Mouse (Mus musculus): ENCODE measurements around the gene Tomm40l. TPM values are rescaled to one million over a fixed set of nuclear protein-coding genes. Genes with fewer than 3 reads are reported as not detected.

Tomm40l gene
- polyA plus RNA-seq, 1 experiment from 2014 or later: 20.2 TPM

- H3K4me3 ChIP-seq (ENCODE audit: low read depth, low read length): no peak overlapping the region
- no peak overlapping the region for H3K27ac ChIP-seq (replicated peaks; ENCODE audit: low read depth, low read length)
- H3K9me3 ChIP-seq (replicated peaks; ENCODE audit: control insufficient read depth, low read length): no peaks in the 10 kb centered on the region
- DNase-seq (ENCODE audit: low spot score) (no peak), ATAC-seq (replicated peaks; ENCODE audit: insufficient number of reproducible peaks, low FRiP score, low TSS enrichment, low read depth) (no peak)
- WGBS: 87% methylated on average over 5 of the region's 5 CpGs
- H3K4me1 ChIP-seq (ENCODE audit: control insufficient read depth, insufficient read depth, low read length): no peaks in the 10 kb centered on the region
- no peak overlapping the region for H3K9ac ChIP-seq (replicated peaks; ENCODE audit: low read length)
- peaks cover 13% of the 10 kb centered on the region; the same call in 1 of the 2 replicates for H3K36me3 ChIP-seq (replicated peaks; ENCODE audit: control insufficient read depth, insufficient read depth, low read depth, low read length)
- H3K27me3 ChIP-seq (ENCODE audit: control insufficient read depth, insufficient read depth, low read length): no peaks in the 10 kb centered on the region
- no peak overlapping the region for H3K4me2 ChIP-seq (ENCODE audit: low read depth, low read length)
These were observed 10.0 kb upstream of the Tomm40l start for GRCm38 (mm10) chr1:171232348-171232747.

- Histone ChIP-seq H3K27ac (replicated peaks; ENCODE audit: low read depth, low read length) (no peak overlapping the region), H3K4me1 (ENCODE audit: control insufficient read depth, insufficient read depth, low read length) (no peaks in the 10 kb centered on the region), H3K4me3 (ENCODE audit: low read depth, low read length) (no peak overlapping the region), H3K27me3 (ENCODE audit: control insufficient read depth, insufficient read depth, low read length) (no peaks in the 10 kb centered on the region), H3K9me3 (replicated peaks; ENCODE audit: control insufficient read depth, low read length) (no peaks in the 10 kb centered on the region), H3K4me2 (ENCODE audit: low read depth, low read length) (no peak overlapping the region), H3K9ac (replicated peaks; ENCODE audit: low read length) (no peak overlapping the region), H3K36me3 (replicated peaks; ENCODE audit: control insufficient read depth, insufficient read depth, low read depth, low read length) (peaks cover 13% of the 10 kb centered on the region; the same call in 1 of the 2 replicates)
- no peak for ATAC-seq (replicated peaks; ENCODE audit: insufficient number of reproducible peaks, low FRiP score, low TSS enrichment, low read depth)
- no peak for DNase-seq (ENCODE audit: low spot score)
- 40% methylated on average over 4 of the region's 4 CpGs for WGBS
These were observed 9.5 kb upstream of the Tomm40l start for GRCm38 (mm10) chr1:171231844-171232243.

- no peaks in the 10 kb centered on the region for H3K4me1 ChIP-seq (ENCODE audit: control insufficient read depth, insufficient read depth, low read length)
- no peak overlapping the region for H3K4me2 ChIP-seq (ENCODE audit: low read depth, low read length)
- H3K9me3 ChIP-seq (replicated peaks; ENCODE audit: control insufficient read depth, low read length): no peaks in the 10 kb centered on the region
- H3K4me3 ChIP-seq (ENCODE audit: low read depth, low read length): no peak overlapping the region
- no peak for ATAC-seq (replicated peaks; ENCODE audit: insufficient number of reproducible peaks, low FRiP score, low TSS enrichment, low read depth)
- DNase-seq (ENCODE audit: low spot score): peak; percentile 57
- peaks cover 9% of the 10 kb centered on the region; the same call in 1 of the 2 replicates for H3K36me3 ChIP-seq (replicated peaks; ENCODE audit: control insufficient read depth, insufficient read depth, low read depth, low read length)
- no peaks in the 10 kb centered on the region for H3K27me3 ChIP-seq (ENCODE audit: control insufficient read depth, insufficient read depth, low read length)
- 32% methylated on average over 3 of the region's 3 CpGs for WGBS
- no peak overlapping the region for H3K9ac ChIP-seq (replicated peaks; ENCODE audit: low read length)
- H3K27ac ChIP-seq (replicated peaks; ENCODE audit: low read depth, low read length): no peak overlapping the region
These were observed 7.9 kb upstream of the Tomm40l start for GRCm38 (mm10) chr1:171230215-171230614.

- Histone ChIP-seq H3K4me2 (ENCODE audit: low read depth, low read length) (no peak overlapping the region), H3K9ac (replicated peaks; ENCODE audit: low read length) (no peak overlapping the region), H3K27ac (replicated peaks; ENCODE audit: low read depth, low read length) (no peak overlapping the region), H3K4me3 (ENCODE audit: low read depth, low read length) (no peak overlapping the region), H3K27me3 (ENCODE audit: control insufficient read depth, insufficient read depth, low read length) (no peaks in the 10 kb centered on the region), H3K9me3 (replicated peaks; ENCODE audit: control insufficient read depth, low read length) (no peaks in the 10 kb centered on the region), H3K36me3 (replicated peaks; ENCODE audit: control insufficient read depth, insufficient read depth, low read depth, low read length) (peaks cover 4% of the 10 kb centered on the region; the same call in 1 of the 2 replicates), H3K4me1 (ENCODE audit: control insufficient read depth, insufficient read depth, low read length) (no peaks in the 10 kb centered on the region)
- DNase-seq (ENCODE audit: low spot score) (peak; percentile 25), ATAC-seq (replicated peaks; ENCODE audit: insufficient number of reproducible peaks, low FRiP score, low TSS enrichment, low read depth) (no peak)
- 39% methylated on average over 6 of the region's 6 CpGs for WGBS
These were observed 7.4 kb upstream of the Tomm40l start for GRCm38 (mm10) chr1:171229750-171230149.

GRCm38 (mm10) chr1:171227879-171228278 lies 5.6 kb upstream of the Tomm40l start:
- no peak overlapping the region for H3K4me3 ChIP-seq (ENCODE audit: low read depth, low read length)
- no peaks in the 10 kb centered on the region for H3K36me3 ChIP-seq (replicated peaks; ENCODE audit: control insufficient read depth, insufficient read depth, low read depth, low read length)
- H3K27me3 ChIP-seq (ENCODE audit: control insufficient read depth, insufficient read depth, low read length): no peaks in the 10 kb centered on the region
- no peaks in the 10 kb centered on the region for H3K9me3 ChIP-seq (replicated peaks; ENCODE audit: control insufficient read depth, low read length)
- DNase-seq (ENCODE audit: low spot score): no peak
- no peak for ATAC-seq (replicated peaks; ENCODE audit: insufficient number of reproducible peaks, low FRiP score, low TSS enrichment, low read depth)
- no peak overlapping the region for H3K4me2 ChIP-seq (ENCODE audit: low read depth, low read length)
- WGBS: 93% methylated on average over 1 of the region's 1 CpGs
- no peak overlapping the region for H3K27ac ChIP-seq (replicated peaks; ENCODE audit: low read depth, low read length)
- no peaks in the 10 kb centered on the region for H3K4me1 ChIP-seq (ENCODE audit: control insufficient read depth, insufficient read depth, low read length)
- H3K9ac ChIP-seq (replicated peaks; ENCODE audit: low read length): no peak overlapping the region

GRCm38 (mm10) chr1:171226780-171227179 lies 4.5 kb upstream of the Tomm40l start:
- no peak overlapping the region for H3K27ac ChIP-seq (replicated peaks; ENCODE audit: low read depth, low read length)
- H3K4me2 ChIP-seq (ENCODE audit: low read depth, low read length): no peak overlapping the region
- no peak for ATAC-seq (replicated peaks; ENCODE audit: insufficient number of reproducible peaks, low FRiP score, low TSS enrichment, low read depth)
- H3K36me3 ChIP-seq (replicated peaks; ENCODE audit: control insufficient read depth, insufficient read depth, low read depth, low read length): no peaks in the 10 kb centered on the region
- no peak overlapping the region for H3K4me3 ChIP-seq (ENCODE audit: low read depth, low read length)
- no peak overlapping the region for H3K9ac ChIP-seq (replicated peaks; ENCODE audit: low read length)
- 49% methylated on average over 4 of the region's 4 CpGs for WGBS
- DNase-seq (ENCODE audit: low spot score): no peak
- no peaks in the 10 kb centered on the region for H3K4me1 ChIP-seq (ENCODE audit: control insufficient read depth, insufficient read depth, low read length)
- no peaks in the 10 kb centered on the region for H3K9me3 ChIP-seq (replicated peaks; ENCODE audit: control insufficient read depth, low read length)
- H3K27me3 ChIP-seq (ENCODE audit: control insufficient read depth, insufficient read depth, low read length): no peaks in the 10 kb centered on the region

DNA sequence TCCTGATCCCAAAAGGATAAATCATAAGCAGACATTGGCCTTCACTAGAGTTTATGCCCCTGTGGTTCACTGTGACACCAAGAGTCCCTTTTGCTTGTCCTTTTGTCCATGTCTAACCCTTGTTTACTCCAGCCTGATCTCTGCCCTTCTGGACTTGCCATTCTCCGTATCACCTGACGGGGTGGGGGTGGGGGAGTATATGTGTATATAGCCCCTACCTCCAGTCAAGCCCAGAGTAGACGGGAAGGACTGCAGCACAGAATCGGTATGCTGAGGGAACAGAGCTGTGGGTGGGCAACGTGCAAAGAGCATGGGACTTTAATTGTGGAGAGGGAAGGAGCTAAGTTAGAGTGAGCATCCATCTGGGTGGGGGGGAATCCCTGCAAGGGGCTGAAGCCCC lies 2.5 kb upstream of the Tomm40l start, which contains the start of gene Apoa2:
TSS of gene Apoa2 (plus strand) at position 198 of the 400 bp plus-strand sequence.
- H3K9ac ChIP-seq (replicated peaks; ENCODE audit: low read length): no peak within 1 kb of the TSS
- no peak for DNase-seq (ENCODE audit: low spot score)
- no peaks in the 10 kb centered on the region for H3K9me3 ChIP-seq (replicated peaks; ENCODE audit: control insufficient read depth, low read length)
- 79% methylated on average over 5 of the region's 5 CpGs for WGBS
- no peak within 1 kb of the TSS for H3K4me3 ChIP-seq (ENCODE audit: low read depth, low read length)
- H3K4me1 ChIP-seq (ENCODE audit: control insufficient read depth, insufficient read depth, low read length): no peaks in the 10 kb centered on the region
- no peaks in the 10 kb centered on the region for H3K36me3 ChIP-seq (replicated peaks; ENCODE audit: control insufficient read depth, insufficient read depth, low read depth, low read length)
- H3K27ac ChIP-seq (replicated peaks; ENCODE audit: low read depth, low read length): no peak within 1 kb of the TSS
- no peaks in the 10 kb centered on the region for H3K27me3 ChIP-seq (ENCODE audit: control insufficient read depth, insufficient read depth, low read length)
- H3K4me2 ChIP-seq (ENCODE audit: low read depth, low read length): no peak within 1 kb of the TSS
- no peak for ATAC-seq (replicated peaks; ENCODE audit: insufficient number of reproducible peaks, low FRiP score, low TSS enrichment, low read depth)

GRCm38 (mm10) chr1:171223796-171224195 lies 1.5 kb upstream of the Tomm40l start:
- H3K9me3 ChIP-seq (replicated peaks; ENCODE audit: control insufficient read depth, low read length): no peaks in the 10 kb centered on the region
- H3K9ac ChIP-seq (replicated peaks; ENCODE audit: low read length): no peak overlapping the region
- H3K4me3 ChIP-seq (ENCODE audit: low read depth, low read length): no peak overlapping the region
- H3K27me3 ChIP-seq (ENCODE audit: control insufficient read depth, insufficient read depth, low read length): no peaks in the 10 kb centered on the region
- ATAC-seq (replicated peaks; ENCODE audit: insufficient number of reproducible peaks, low FRiP score, low TSS enrichment, low read depth) (no peak), DNase-seq (ENCODE audit: low spot score) (no peak)
- no peak overlapping the region for H3K27ac ChIP-seq (replicated peaks; ENCODE audit: low read depth, low read length)
- no peaks in the 10 kb centered on the region for H3K36me3 ChIP-seq (replicated peaks; ENCODE audit: control insufficient read depth, insufficient read depth, low read depth, low read length)
- WGBS: 78% methylated on average over 2 of the region's 2 CpGs
- H3K4me1 ChIP-seq (ENCODE audit: control insufficient read depth, insufficient read depth, low read length): no peaks in the 10 kb centered on the region
- no peak overlapping the region for H3K4me2 ChIP-seq (ENCODE audit: low read depth, low read length)
